Mouse (Mus musculus) gonadal fat pad, adult 2 months (tissue): ENCODE measurements around the gene Ubxn6. TPM values are rescaled to one million over a fixed set of nuclear protein-coding genes. Genes with fewer than 3 reads are reported as not detected.

Experiments
- DNase-seq: peaks from one replicate; pipeline ENCODE4 v3.0.0-alpha.2; 2012; ENCODE audit warnings: low read depth
- polyA plus RNA-seq: library from polyadenylated mRNA; depleted of rRNA; stranded (reverse); fragments of >200 nt; gene quantifications from 2 replicates; pipeline ENCODE4 v1.2.3, GENCODE M21; 2012

The Ubxn6 gene
- polyA plus RNA-seq, 1 experiment, result 112 TPM

- no peak for DNase-seq
Measured at GRCm38 (mm10) chr17:56055945-56056678, 18.7 kb downstream of the Ubxn6 start.

GRCm38 (mm10) chr17:56054938-56055337 lies 19.9 kb downstream of the Ubxn6 start:
- DNase-seq, result no peak

GRCm38 (mm10) chr17:56051369-56051768 lies 23.5 kb downstream of the Ubxn6 start:
- peak; percentile 54 for DNase-seq

GRCm38 (mm10) chr17:56040857-56041163 lies 34.0 kb downstream of the Ubxn6 start:
- no peak for DNase-seq

- DNase-seq, result peak; percentile 87
Measured at GRCm38 (mm10) chr17:56040030-56040856, 34.6 kb downstream of the Ubxn6 start, which contains the start of gene Chaf1a. Gene Chaf1a (plus strand): TSS chr17:56040439.

GRCm38 (mm10) chr17:56039345-56039744 lies 35.5 kb downstream of the Ubxn6 start:
- DNase-seq, result no peak

GRCm38 (mm10) chr17:56038583-56039261 lies 36.1 kb downstream of the Ubxn6 start:
- DNase-seq, result no peak

GRCm38 (mm10) chr17:56036901-56037287 lies 37.9 kb downstream of the Ubxn6 start:
- DNase-seq, result no peak

GRCm38 (mm10) chr17:56036176-56036900 lies 38.5 kb downstream of the Ubxn6 start, which contains the start of gene Sh3gl1:
Gene Sh3gl1 (minus strand): TSS chr17:56036635.
- DNase-seq, result peak; percentile 62

GRCm38 (mm10) chr17:56035216-56035615 lies 39.6 kb downstream of the Ubxn6 start:
- DNase-seq, result no peak

- DNase-seq, result no peak
Measured at GRCm38 (mm10) chr17:56034726-56035100, 40.1 kb downstream of the Ubxn6 start.

GRCm38 (mm10) chr17:56034040-56034725 lies 40.6 kb downstream of the Ubxn6 start:
- no peak for DNase-seq

GRCm38 (mm10) chr17:56032831-56033230 lies 42.0 kb downstream of the Ubxn6 start:
- no peak for DNase-seq

- no peak for DNase-seq
Measured at GRCm38 (mm10) chr17:56032127-56032733, 42.6 kb downstream of the Ubxn6 start.

GRCm38 (mm10) chr17:56031431-56031830 lies 43.4 kb downstream of the Ubxn6 start:
- DNase-seq, result no peak

- no peak for DNase-seq
Measured at GRCm38 (mm10) chr17:56030919-56031318, 43.9 kb downstream of the Ubxn6 start.

GRCm38 (mm10) chr17:56030238-56030870 lies 44.5 kb downstream of the Ubxn6 start:
- DNase-seq, result no peak

- no peak for DNase-seq
Measured at GRCm38 (mm10) chr17:56027801-56028441, 46.9 kb downstream of the Ubxn6 start.

- no peak for DNase-seq
Measured at GRCm38 (mm10) chr17:56026881-56027280, 47.9 kb downstream of the Ubxn6 start.

- DNase-seq, result no peak
Measured at GRCm38 (mm10) chr17:56026303-56026702, 48.5 kb downstream of the Ubxn6 start.
